Mouse (Mus musculus) heart, postnatal 0 days (tissue): ENCODE data around the gene Srebf1.

Source experiments
- CTCF ChIP-seq: IDR thresholded peaks from 2 replicates; pipeline ENCODE4 v1.5.1; 2016; ENCODE audit warnings: antibody characterized with exemption, control low read depth, low read depth
- EP300 ChIP-seq: IDR thresholded peaks from 2 replicates; pipeline ENCODE4 v1.6.1; 2016; ENCODE audit warnings: antibody characterized with exemption, low read depth

- no peak for TF ChIP-seq CTCF
- no peak for TF ChIP-seq EP300
These were observed 70.0 kb downstream of the Srebf1 start for GRCm38 (mm10) chr11:60152339-60152738.
